Mouse (Mus musculus): ENCODE data around the gene Mei4. TPM values are rescaled to one million over a fixed set of nuclear protein-coding genes. Genes with fewer than 3 reads are reported as not detected.

Mei4 gene
- 0.69 and 0.93 TPM in 2 replicates for polyA plus RNA-seq (2021; fragmentation: Nextera tagmentation)
- long read RNA-seq, experiment 1, transcript Mei4-201 (5 exons, 2,670 nt): major isoform, 14 of 18 reads
- long read RNA-seq, experiment 1, partial matches to known transcripts: 1 of 18 reads
- long read RNA-seq, experiment 1, other reads (novel, unspliced or antisense): 1 of 18 reads
- long read RNA-seq, experiment 2, partial matches to known transcripts: 0 of 3 reads
- long read RNA-seq, experiment 2, other reads (novel, unspliced or antisense): 0 of 3 reads

DNA sequence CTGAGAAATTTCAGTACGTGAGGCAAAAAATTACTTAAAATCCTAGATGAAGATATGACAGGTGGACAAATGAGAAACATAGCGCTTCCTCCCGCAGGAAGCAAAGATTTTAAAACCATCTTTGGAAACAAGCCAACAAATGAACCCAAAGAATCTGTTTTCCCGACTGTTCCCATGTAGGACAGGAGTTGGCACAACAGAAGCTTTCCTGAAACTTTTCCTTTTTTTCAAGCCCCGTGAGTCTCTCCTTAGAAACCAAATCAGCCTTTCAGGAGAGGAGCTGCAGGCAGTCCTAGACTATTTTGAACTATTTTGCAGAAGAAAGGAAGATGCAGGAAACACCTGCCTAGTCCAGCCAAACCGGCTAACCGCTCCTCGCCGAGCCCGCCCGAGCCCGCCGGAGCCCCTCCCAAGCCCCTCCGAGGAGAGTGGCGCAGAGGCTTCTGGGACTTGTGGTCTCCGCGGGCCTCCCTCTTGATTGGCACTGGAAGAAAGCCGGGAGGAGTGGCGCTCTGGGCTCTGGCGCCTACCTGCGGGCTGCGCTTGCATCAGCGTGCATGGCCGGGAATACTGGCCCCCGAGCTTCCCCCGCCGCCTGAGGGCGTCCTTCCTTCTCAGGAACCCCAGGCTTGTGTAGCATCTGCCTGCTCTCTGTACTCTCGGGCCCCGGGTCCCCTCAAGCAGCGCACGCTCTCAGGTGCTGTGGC is at the start of gene Mei4:
Gene Mei4, plus strand, starts transcription at position 490 of the 707 bp plus-strand sequence.

Other genes starting within 250 kb of the Mei4 start
- 2.2 and 2.7 TPM in 2 replicates for gene Htr1b, start 229.8 kb upstream of the Mei4 start, polyA plus RNA-seq (2021; fragmentation: Nextera tagmentation)